Mouse (Mus musculus): ENCODE data around the gene Fry. TPM values are rescaled to one million over a fixed set of nuclear protein-coding genes. Genes with fewer than 3 reads are reported as not detected.

Gene Fry
- polyA plus RNA-seq, 1 experiment from 2014 or later: 32.5 TPM

DNA sequence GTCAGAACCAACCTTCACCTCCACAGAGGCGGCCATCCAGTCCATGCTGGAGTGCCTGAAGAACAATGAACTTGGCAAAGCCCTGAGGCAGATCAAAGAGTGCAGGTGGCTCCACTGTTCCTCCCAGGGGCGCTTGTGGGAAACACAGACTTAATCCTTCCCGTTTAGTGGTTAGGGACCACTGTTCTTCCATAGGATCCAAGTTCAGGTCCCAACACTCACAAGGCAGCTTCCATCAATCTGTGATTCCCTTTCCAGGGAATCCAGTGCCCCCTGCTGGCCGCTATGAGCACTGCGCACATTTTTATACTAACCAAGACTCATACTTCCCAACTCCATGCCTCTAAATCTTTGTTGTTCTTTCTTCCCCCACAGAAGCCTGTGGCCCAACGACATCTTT lies 377.3 kb downstream of the Fry start:
- no peaks in the 10 kb centered on the region for H3K9me3 ChIP-seq (replicated peaks; ENCODE audit: control insufficient read depth, low read length)
- ATAC-seq (replicated peaks; ENCODE audit: insufficient number of reproducible peaks, low FRiP score, low TSS enrichment): no peak
- H3K4me2 ChIP-seq: no peak overlapping the region
- WGBS (ENCODE audit: insufficient replicate concordance): 46% methylated on average over 6 of the region's 6 CpGs
- H3K27ac ChIP-seq (ENCODE audit: low read depth, low read length): no peak overlapping the region
- H3K4me1 ChIP-seq (ENCODE audit: control insufficient read depth, insufficient read depth, low read length): no peaks in the 10 kb centered on the region
- H3K27me3 ChIP-seq (ENCODE audit: control insufficient read depth, insufficient read depth, low read length): no peaks in the 10 kb centered on the region
- no peak overlapping the region for H3K4me3 ChIP-seq (ENCODE audit: low read depth, low read length)
- no peak overlapping the region for H3K9ac ChIP-seq (ENCODE audit: low read depth, low read length)
- H3K36me3 ChIP-seq (ENCODE audit: control insufficient read depth, insufficient read depth, low read length): peaks cover 7% of the 10 kb centered on the region; the same call in 1 of the 2 replicates

GRCm38 (mm10) chr5:150510451-150511225 lies 392.2 kb downstream of the Fry start:
- Histone ChIP-seq H3K4me2 (no peak overlapping the region), H3K36me3 (ENCODE audit: control insufficient read depth, insufficient read depth, low read length) (no peaks in the 10 kb centered on the region), H3K9me3 (replicated peaks; ENCODE audit: control insufficient read depth, low read length) (no peaks in the 10 kb centered on the region), H3K4me1 (ENCODE audit: control insufficient read depth, insufficient read depth, low read length) (no peaks in the 10 kb centered on the region), H3K27me3 (ENCODE audit: control insufficient read depth, insufficient read depth, low read length) (no peaks in the 10 kb centered on the region), H3K27ac (ENCODE audit: low read depth, low read length) (no peak overlapping the region), H3K9ac (ENCODE audit: low read depth, low read length) (no peak overlapping the region), H3K4me3 (ENCODE audit: low read depth, low read length) (no peak overlapping the region)
- no peak for ATAC-seq (replicated peaks; ENCODE audit: insufficient number of reproducible peaks, low FRiP score, low TSS enrichment)
- WGBS (ENCODE audit: insufficient replicate concordance): 76% methylated on average over 6 of the region's 6 CpGs

DNA sequence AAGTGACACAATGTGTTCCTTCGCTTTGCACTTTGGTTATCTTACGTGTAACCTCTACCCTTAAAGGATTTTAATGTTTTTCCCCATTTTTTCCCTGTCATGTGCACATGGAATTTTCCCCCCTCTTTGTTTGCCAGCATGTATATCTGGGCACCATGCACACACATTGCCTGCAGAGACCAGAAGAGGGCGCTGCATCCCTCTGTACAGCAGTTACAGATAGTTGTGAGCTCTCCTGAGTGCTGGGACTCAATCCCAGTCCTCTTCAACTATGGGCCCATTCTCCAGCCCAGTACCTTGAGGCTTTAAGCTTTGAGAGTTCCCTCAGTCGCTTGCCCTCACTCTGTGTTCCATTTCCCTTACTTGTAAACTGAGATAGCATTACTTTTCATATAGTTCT lies 394.8 kb downstream of the Fry start:
- no peak overlapping the region for H3K27ac ChIP-seq (ENCODE audit: low read depth, low read length)
- 76% methylated on average over 4 of the region's 4 CpGs for WGBS (ENCODE audit: insufficient replicate concordance)
- no peak overlapping the region for H3K4me3 ChIP-seq (ENCODE audit: low read depth, low read length)
- no peak overlapping the region for H3K9ac ChIP-seq (ENCODE audit: low read depth, low read length)
- H3K27me3 ChIP-seq (ENCODE audit: control insufficient read depth, insufficient read depth, low read length): no peaks in the 10 kb centered on the region
- H3K36me3 ChIP-seq (ENCODE audit: control insufficient read depth, insufficient read depth, low read length): no peaks in the 10 kb centered on the region
- H3K4me1 ChIP-seq (ENCODE audit: control insufficient read depth, insufficient read depth, low read length): no peaks in the 10 kb centered on the region
- H3K4me2 ChIP-seq: no peak overlapping the region
- ATAC-seq (replicated peaks; ENCODE audit: insufficient number of reproducible peaks, low FRiP score, low TSS enrichment): no peak
- H3K9me3 ChIP-seq (replicated peaks; ENCODE audit: control insufficient read depth, low read length): no peaks in the 10 kb centered on the region

DNA sequence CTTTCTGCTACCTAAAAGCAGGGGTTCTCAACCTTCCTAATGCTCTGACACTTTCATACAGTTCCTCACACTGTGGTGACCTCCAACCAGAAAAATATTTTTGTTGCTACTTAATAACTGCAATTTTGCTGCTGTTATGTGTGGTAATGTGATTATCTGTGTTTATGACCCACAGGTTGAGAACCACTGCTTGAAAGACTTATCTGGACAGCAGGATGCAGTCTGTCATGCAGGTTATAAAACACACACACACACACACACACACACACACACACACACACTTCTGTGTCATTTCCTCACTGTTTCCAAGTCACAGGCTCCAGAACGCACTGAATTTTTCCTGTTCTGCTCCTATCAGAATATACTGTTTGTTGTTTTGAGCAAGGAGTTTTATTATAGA lies 395.6 kb downstream of the Fry start:
- Histone ChIP-seq H3K27ac (ENCODE audit: low read depth, low read length) (no peak overlapping the region), H3K9ac (ENCODE audit: low read depth, low read length) (no peak overlapping the region), H3K27me3 (ENCODE audit: control insufficient read depth, insufficient read depth, low read length) (no peaks in the 10 kb centered on the region), H3K4me2 (no peak overlapping the region), H3K9me3 (replicated peaks; ENCODE audit: control insufficient read depth, low read length) (no peaks in the 10 kb centered on the region), H3K4me3 (ENCODE audit: low read depth, low read length) (no peak overlapping the region), H3K4me1 (ENCODE audit: control insufficient read depth, insufficient read depth, low read length) (no peaks in the 10 kb centered on the region), H3K36me3 (ENCODE audit: control insufficient read depth, insufficient read depth, low read length) (no peaks in the 10 kb centered on the region)
- no peak for ATAC-seq (replicated peaks; ENCODE audit: insufficient number of reproducible peaks, low FRiP score, low TSS enrichment)
- WGBS (ENCODE audit: insufficient replicate concordance): 79% methylated on average over 1 of the region's 1 CpGs

DNA sequence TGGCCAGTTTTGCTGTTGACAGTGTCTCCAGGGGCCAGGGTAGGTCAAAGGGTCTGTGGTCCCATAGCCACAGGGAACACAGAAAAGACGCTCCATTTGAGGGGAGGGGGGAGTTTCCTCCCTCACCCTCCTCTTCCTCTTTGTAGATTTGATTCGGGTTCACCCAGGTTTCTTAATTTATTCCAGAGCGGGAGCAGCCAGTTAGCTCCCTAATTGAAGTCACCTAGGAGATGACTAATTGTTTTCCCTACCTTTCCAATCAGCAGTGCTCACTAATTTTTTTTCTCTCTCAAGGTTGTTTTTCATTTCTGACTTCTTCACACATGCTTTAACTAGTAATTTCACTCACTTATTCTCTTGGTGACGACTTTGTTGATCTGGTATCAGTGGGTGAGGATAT lies 399.6 kb downstream of the Fry start, which contains the start of gene Zar1l:
Gene Zar1l (minus strand): TSS at position 101 of the 400 bp plus-strand sequence.
- Histone ChIP-seq H3K4me1 (ENCODE audit: control insufficient read depth, insufficient read depth, low read length) (no peaks in the 10 kb centered on the region; the same call in 1 of the 2 replicates), H3K9me3 (replicated peaks; ENCODE audit: control insufficient read depth, low read length) (no peaks in the 10 kb centered on the region), H3K4me2 (no peak within 1 kb of the TSS), H3K27ac (ENCODE audit: low read depth, low read length) (no peak within 1 kb of the TSS), H3K4me3 (ENCODE audit: low read depth, low read length) (no peak within 1 kb of the TSS), H3K9ac (ENCODE audit: low read depth, low read length) (no peak within 1 kb of the TSS), H3K36me3 (ENCODE audit: control insufficient read depth, insufficient read depth, low read length) (no peaks in the 10 kb centered on the region), H3K27me3 (ENCODE audit: control insufficient read depth, insufficient read depth, low read length) (no peaks in the 10 kb centered on the region)
- ATAC-seq (replicated peaks; ENCODE audit: insufficient number of reproducible peaks, low FRiP score, low TSS enrichment): no peak
- 49% methylated on average over 4 of the region's 4 CpGs for WGBS (ENCODE audit: insufficient replicate concordance)

GRCm38 (mm10) chr5:150519551-150519950 lies 401.1 kb downstream of the Fry start:
- H3K4me3 ChIP-seq (ENCODE audit: low read depth, low read length): no peak overlapping the region
- no peak overlapping the region for H3K9ac ChIP-seq (ENCODE audit: low read depth, low read length)
- no peaks in the 10 kb centered on the region for H3K36me3 ChIP-seq (ENCODE audit: control insufficient read depth, insufficient read depth, low read length)
- WGBS (ENCODE audit: insufficient replicate concordance): 85% methylated on average over 1 of the region's 1 CpGs
- no peaks in the 10 kb centered on the region for H3K9me3 ChIP-seq (replicated peaks; ENCODE audit: control insufficient read depth, low read length)
- no peak overlapping the region for H3K4me2 ChIP-seq
- no peak for ATAC-seq (replicated peaks; ENCODE audit: insufficient number of reproducible peaks, low FRiP score, low TSS enrichment)
- H3K4me1 ChIP-seq (ENCODE audit: control insufficient read depth, insufficient read depth, low read length): peaks cover 6% of the 10 kb centered on the region
- no peak overlapping the region for H3K27ac ChIP-seq (ENCODE audit: low read depth, low read length)
- no peaks in the 10 kb centered on the region for H3K27me3 ChIP-seq (ENCODE audit: control insufficient read depth, insufficient read depth, low read length)

GRCm38 (mm10) chr5:150521937-150522866 lies 403.8 kb downstream of the Fry start, which contains the start of gene Brca2:
Gene Brca2, plus strand, starts transcription at chr5:150522630.
- Histone ChIP-seq H3K27ac (ENCODE audit: low read depth, low read length) (peak within 1 kb of the TSS; percentile 74), H3K9me3 (replicated peaks; ENCODE audit: control insufficient read depth, low read length) (no peaks in the 10 kb centered on the region), H3K36me3 (ENCODE audit: control insufficient read depth, insufficient read depth, low read length) (no peaks in the 10 kb centered on the region), H3K4me2 (peak within 1 kb of the TSS; percentile 80), H3K9ac (ENCODE audit: low read depth, low read length) (peak within 1 kb of the TSS; percentile 91), H3K4me3 (ENCODE audit: low read depth, low read length) (peak within 1 kb of the TSS; percentile 81), H3K4me1 (ENCODE audit: control insufficient read depth, insufficient read depth, low read length) (peaks cover 6% of the 10 kb centered on the region), H3K27me3 (ENCODE audit: control insufficient read depth, insufficient read depth, low read length) (no peaks in the 10 kb centered on the region)
- ATAC-seq (replicated peaks; ENCODE audit: insufficient number of reproducible peaks, low FRiP score, low TSS enrichment): peak; percentile 93
- WGBS (ENCODE audit: insufficient replicate concordance): 6% methylated on average over 61 of the region's 63 CpGs

- 12% methylated on average over 11 of the region's 11 CpGs for WGBS (ENCODE audit: insufficient replicate concordance)
- Histone ChIP-seq H3K4me3 (ENCODE audit: low read depth, low read length) (peak overlapping the region; percentile 81), H3K27me3 (ENCODE audit: control insufficient read depth, insufficient read depth, low read length) (no peaks in the 10 kb centered on the region), H3K36me3 (ENCODE audit: control insufficient read depth, insufficient read depth, low read length) (no peaks in the 10 kb centered on the region), H3K4me2 (peak overlapping the region; percentile 80), H3K9ac (ENCODE audit: low read depth, low read length) (peak overlapping the region; percentile 91), H3K9me3 (replicated peaks; ENCODE audit: control insufficient read depth, low read length) (no peaks in the 10 kb centered on the region), H3K27ac (ENCODE audit: low read depth, low read length) (peak overlapping the region; percentile 74), H3K4me1 (ENCODE audit: control insufficient read depth, insufficient read depth, low read length) (peaks cover 6% of the 10 kb centered on the region)
- peak; percentile 27; the same call in 1 of the 2 replicates for ATAC-seq (replicated peaks; ENCODE audit: insufficient number of reproducible peaks, low FRiP score, low TSS enrichment)
Observed at GRCm38 (mm10) chr5:150522867-150523234, 404.4 kb downstream of the Fry start.
